Mouse (Mus musculus): ENCODE data around the gene Cxcl12. TPM values are rescaled to one million over a fixed set of nuclear protein-coding genes. Genes with fewer than 3 reads are reported as not detected.

The Cxcl12 gene
- polyA plus RNA-seq, 1 experiment from 2014 or later, result 190 TPM

GRCm38 (mm10) chr6:117169051-117169909, 945 bp downstream of the Cxcl12 start:
- H3K9me3 ChIP-seq (ENCODE audit: control insufficient read depth, low read length), result no peaks in the 10 kb centered on the region
- H3K4me1 ChIP-seq (ENCODE audit: control insufficient read depth, insufficient read depth, low read length), result peaks cover 7% of the 10 kb centered on the region
- H3K27ac ChIP-seq (replicated peaks; ENCODE audit: low read depth, low read length), result peak overlapping the region; percentile 77
- peak overlapping the region; percentile 89 for H3K4me2 ChIP-seq (ENCODE audit: low read depth, low read length)
- DNase-seq (ENCODE audit: low spot score) (peak; percentile 42), ATAC-seq (ENCODE audit: low read depth) (peak; percentile 34; the same call in 1 of the 2 replicates)
- peaks cover 9% of the 10 kb centered on the region; the same call in 1 of the 2 replicates for H3K27me3 ChIP-seq (replicated peaks; ENCODE audit: control insufficient read depth, insufficient read depth, low read length)
- H3K4me3 ChIP-seq (ENCODE audit: low read depth, low read length), result peak overlapping the region; percentile 75
- WGBS, result under 1% methylated on average over 43 of the region's 46 CpGs
- peak overlapping the region; percentile 87 for H3K9ac ChIP-seq (ENCODE audit: low read depth, low read length)
- peaks cover 17% of the 10 kb centered on the region for H3K36me3 ChIP-seq (ENCODE audit: control insufficient read depth, insufficient read depth, low read length)

GRCm38 (mm10) chr6:117169910-117170747, 1.8 kb downstream of the Cxcl12 start:
- H3K4me3 ChIP-seq (ENCODE audit: low read depth, low read length), result peak overlapping the region; percentile 75
- 15% methylated on average over 10 of the region's 10 CpGs for WGBS
- no peak for DNase-seq (ENCODE audit: low spot score)
- peak overlapping the region; percentile 89 for H3K4me2 ChIP-seq (ENCODE audit: low read depth, low read length)
- no peaks in the 10 kb centered on the region for H3K9me3 ChIP-seq (ENCODE audit: control insufficient read depth, low read length)
- no peak overlapping the region; the same call in 1 of the 2 replicates for H3K27ac ChIP-seq (replicated peaks; ENCODE audit: low read depth, low read length)
- peak overlapping the region; percentile 87 for H3K9ac ChIP-seq (ENCODE audit: low read depth, low read length)
- peaks cover 9% of the 10 kb centered on the region; the same call in 1 of the 2 replicates for H3K27me3 ChIP-seq (replicated peaks; ENCODE audit: control insufficient read depth, insufficient read depth, low read length)
- no peak for ATAC-seq (ENCODE audit: low read depth)
- H3K36me3 ChIP-seq (ENCODE audit: control insufficient read depth, insufficient read depth, low read length), result peaks cover 22% of the 10 kb centered on the region
- H3K4me1 ChIP-seq (ENCODE audit: control insufficient read depth, insufficient read depth, low read length), result peaks cover 7% of the 10 kb centered on the region

GRCm38 (mm10) chr6:117172358-117172757, 4.0 kb downstream of the Cxcl12 start:
- 82% methylated on average over 6 of the region's 6 CpGs for WGBS
- peak overlapping the region; percentile 89 for H3K4me2 ChIP-seq (ENCODE audit: low read depth, low read length)

GRCm38 (mm10) chr6:117173876-117174275, 5.5 kb downstream of the Cxcl12 start:
- WGBS, result 22% methylated on average over 11 of the region's 11 CpGs
- Histone ChIP-seq H3K36me3 (ENCODE audit: control insufficient read depth, insufficient read depth, low read length) (peaks cover 38% of the 10 kb centered on the region), H3K4me2 (ENCODE audit: low read depth, low read length) (peak overlapping the region; percentile 23), H3K27me3 (replicated peaks; ENCODE audit: control insufficient read depth, insufficient read depth, low read length) (0 out of 2 replicates have a peak, but pooled peaks cover 3% of the 10 kb centered on the region), H3K4me1 (ENCODE audit: control insufficient read depth, insufficient read depth, low read length) (0 out of 2 replicates have a peak, but pooled peaks cover 2% of the 10 kb centered on the region), H3K9ac (ENCODE audit: low read depth, low read length) (no peak overlapping the region), H3K9me3 (ENCODE audit: control insufficient read depth, low read length) (no peaks in the 10 kb centered on the region), H3K27ac (replicated peaks; ENCODE audit: low read depth, low read length) (no peak overlapping the region), H3K4me3 (ENCODE audit: low read depth, low read length) (no peak overlapping the region)
- DNase-seq (ENCODE audit: low spot score) (peak; percentile 77), ATAC-seq (ENCODE audit: low read depth) (peak; percentile 64; the same call in 1 of the 2 replicates)

More at GRCm38 (mm10) chr6:117172358-117172757, 4.0 kb downstream of the Cxcl12 start:
- Histone ChIP-seq H3K9me3 (ENCODE audit: control insufficient read depth, low read length) (no peaks in the 10 kb centered on the region), H3K9ac (ENCODE audit: low read depth, low read length) (no peak overlapping the region), H3K4me3 (ENCODE audit: low read depth, low read length) (no peak overlapping the region), H3K27ac (replicated peaks; ENCODE audit: low read depth, low read length) (no peak overlapping the region), H3K4me1 (ENCODE audit: control insufficient read depth, insufficient read depth, low read length) (peaks cover 3% of the 10 kb centered on the region), H3K36me3 (ENCODE audit: control insufficient read depth, insufficient read depth, low read length) (peaks cover 26% of the 10 kb centered on the region), H3K27me3 (replicated peaks; ENCODE audit: control insufficient read depth, insufficient read depth, low read length) (peaks cover 5% of the 10 kb centered on the region; the same call in 1 of the 2 replicates)
- ATAC-seq (ENCODE audit: low read depth), result no peak
- DNase-seq (ENCODE audit: low spot score), result no peak

- ATAC-seq (ENCODE audit: low read depth), result no peak
- no peaks in the 10 kb centered on the region for H3K9me3 ChIP-seq (ENCODE audit: control insufficient read depth, low read length)
- 0 out of 2 replicates have a peak, but pooled peaks cover 2% of the 10 kb centered on the region for H3K4me1 ChIP-seq (ENCODE audit: control insufficient read depth, insufficient read depth, low read length)
- no peak overlapping the region for H3K4me3 ChIP-seq (ENCODE audit: low read depth, low read length)
- no peaks in the 10 kb centered on the region for H3K27me3 ChIP-seq (replicated peaks; ENCODE audit: control insufficient read depth, insufficient read depth, low read length)
- no peak overlapping the region for H3K4me2 ChIP-seq (ENCODE audit: low read depth, low read length)
- H3K36me3 ChIP-seq (ENCODE audit: control insufficient read depth, insufficient read depth, low read length), result peaks cover 45% of the 10 kb centered on the region
- no peak for DNase-seq (ENCODE audit: low spot score)
- H3K9ac ChIP-seq (ENCODE audit: low read depth, low read length), result no peak overlapping the region
- H3K27ac ChIP-seq (replicated peaks; ENCODE audit: low read depth, low read length), result no peak overlapping the region
- WGBS, result 46% methylated on average over 2 of the region's 2 CpGs
Measured at GRCm38 (mm10) chr6:117175113-117175793, 6.9 kb downstream of the Cxcl12 start.

- peaks cover 45% of the 10 kb centered on the region for H3K36me3 ChIP-seq (ENCODE audit: control insufficient read depth, insufficient read depth, low read length)
- no peak overlapping the region for H3K27ac ChIP-seq (replicated peaks; ENCODE audit: low read depth, low read length)
- DNase-seq (ENCODE audit: low spot score), result no peak
- H3K27me3 ChIP-seq (replicated peaks; ENCODE audit: control insufficient read depth, insufficient read depth, low read length), result no peaks in the 10 kb centered on the region
- peaks cover 2% of the 10 kb centered on the region; the same call in 1 of the 2 replicates for H3K4me1 ChIP-seq (ENCODE audit: control insufficient read depth, insufficient read depth, low read length)
- no peak for ATAC-seq (ENCODE audit: low read depth)
- no peaks in the 10 kb centered on the region for H3K9me3 ChIP-seq (ENCODE audit: control insufficient read depth, low read length)
- no peak overlapping the region for H3K9ac ChIP-seq (ENCODE audit: low read depth, low read length)
- no peak overlapping the region for H3K4me3 ChIP-seq (ENCODE audit: low read depth, low read length)
- WGBS, result 27% methylated on average over 5 of the region's 5 CpGs
- no peak overlapping the region for H3K4me2 ChIP-seq (ENCODE audit: low read depth, low read length)
Measured at GRCm38 (mm10) chr6:117176406-117176805, 8.1 kb downstream of the Cxcl12 start.

- no peaks in the 10 kb centered on the region; the same call in 1 of the 2 replicates for H3K4me1 ChIP-seq (ENCODE audit: control insufficient read depth, insufficient read depth, low read length)
- no peaks in the 10 kb centered on the region for H3K27me3 ChIP-seq (replicated peaks; ENCODE audit: control insufficient read depth, insufficient read depth, low read length)
- no peaks in the 10 kb centered on the region for H3K9me3 ChIP-seq (ENCODE audit: control insufficient read depth, low read length)
- ATAC-seq (ENCODE audit: low read depth) (no peak), DNase-seq (ENCODE audit: low spot score) (no peak)
- H3K9ac ChIP-seq (ENCODE audit: low read depth, low read length), result no peak overlapping the region
- WGBS, result 46% methylated on average over 6 of the region's 6 CpGs
- peaks cover 23% of the 10 kb centered on the region for H3K36me3 ChIP-seq (ENCODE audit: control insufficient read depth, insufficient read depth, low read length)
- no peak overlapping the region for H3K27ac ChIP-seq (replicated peaks; ENCODE audit: low read depth, low read length)
- H3K4me2 ChIP-seq (ENCODE audit: low read depth, low read length), result no peak overlapping the region
- H3K4me3 ChIP-seq (ENCODE audit: low read depth, low read length), result no peak overlapping the region
Measured at GRCm38 (mm10) chr6:117180303-117180702, 12.0 kb downstream of the Cxcl12 start.

- Histone ChIP-seq H3K9ac (ENCODE audit: low read depth, low read length) (no peak overlapping the region), H3K27ac (replicated peaks; ENCODE audit: low read depth, low read length) (no peak overlapping the region), H3K4me2 (ENCODE audit: low read depth, low read length) (no peak overlapping the region), H3K9me3 (ENCODE audit: control insufficient read depth, low read length) (no peaks in the 10 kb centered on the region), H3K4me3 (ENCODE audit: low read depth, low read length) (no peak overlapping the region), H3K36me3 (ENCODE audit: control insufficient read depth, insufficient read depth, low read length) (no peaks in the 10 kb centered on the region), H3K4me1 (ENCODE audit: control insufficient read depth, insufficient read depth, low read length) (no peaks in the 10 kb centered on the region; the same call in 1 of the 2 replicates), H3K27me3 (replicated peaks; ENCODE audit: control insufficient read depth, insufficient read depth, low read length) (no peaks in the 10 kb centered on the region)
- no peak for DNase-seq (ENCODE audit: low spot score)
- ATAC-seq (ENCODE audit: low read depth), result no peak
- WGBS, result 73% methylated on average over 4 of the region's 4 CpGs
Measured at GRCm38 (mm10) chr6:117185381-117185780, 17.0 kb downstream of the Cxcl12 start.

Measured in embryonic facial prominence, embryonic 14.5 days (tissue).